Comparison of ENCODE assay signal across 21 mouse cellular contexts in the genomic region with DNA sequence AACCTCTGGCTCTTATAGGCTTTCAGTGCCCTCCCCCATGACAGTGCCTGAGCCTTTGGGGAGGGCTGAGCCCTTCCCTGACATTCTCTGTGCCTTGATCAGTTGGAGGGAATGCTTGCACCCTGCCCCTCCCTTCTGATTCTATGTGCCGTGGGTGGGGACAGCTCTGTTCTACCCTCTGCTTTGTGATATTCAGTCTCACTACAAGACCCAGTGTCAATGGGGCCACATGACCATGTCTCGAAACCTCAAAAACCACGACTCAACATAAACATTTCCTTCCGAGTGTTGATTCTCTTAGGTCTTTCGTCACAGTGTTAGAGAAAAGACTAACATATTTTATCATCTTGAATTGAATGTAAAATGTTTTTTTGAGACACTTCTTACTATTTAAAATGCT.
DNase-seq lines count a peak whose midpoint lies in the region; ATAC-seq lines count a peak whose summit lies in the region.
"Had no signal": no experiment of that assay in that cellular context is flagged by ENCODE, and none has a peak within 500 bp of the region (broad histone marks: within the 10 kb centered on the region; RNA-seq: fewer than 3 reads in every experiment).

No protein-coding gene starts in this region.

- no peak overlapping the region for H3K27ac ChIP-seq in forebrain, embryonic 11.5 days (ENCODE audit: low read depth, low read length)
- H3K27ac ChIP-seq in forebrain, embryonic 10.5 days: no peak overlapping the region
- H3K27ac ChIP-seq: embryonic facial prominence, embryonic 15.5 days; gastrocnemius, adult 2 months; limb, embryonic 12.5 days; liver, embryonic 12.5 days; macrophage had no signal

- no peak overlapping the region for H3K4me3 ChIP-seq in forebrain, embryonic 11.5 days (ENCODE audit: low read depth, low read length)
- no peak overlapping the region for H3K4me3 ChIP-seq in forebrain, embryonic 10.5 days
- H3K4me3 ChIP-seq: embryonic facial prominence, embryonic 15.5 days; gastrocnemius, adult 2 months; heart, embryonic 12.5 days; limb, embryonic 12.5 days; liver, embryonic 12.5 days had no signal

- no peak overlapping the region for H3K4me2 ChIP-seq in forebrain, embryonic 11.5 days (ENCODE audit: low read depth, low read length, severe bottlenecking)
- H3K4me2 ChIP-seq: embryonic facial prominence, embryonic 15.5 days; heart, embryonic 12.5 days; limb, embryonic 12.5 days; liver, embryonic 12.5 days; lung, embryonic 14.5 days had no signal

- no peak for ATAC-seq in forebrain, embryonic 11.5 days (replicated peaks; ENCODE audit: low FRiP score)
- ATAC-seq in activated CD4-positive, CD25-positive, alpha-beta regulatory T cell, adult 4 months: peak; percentile 40
- ATAC-seq: hindbrain, embryonic 16.5 days; liver, embryonic 12.5 days had no signal

- H3K4me1 ChIP-seq in forebrain, embryonic 11.5 days (replicated peaks; ENCODE audit: control insufficient read depth, insufficient read depth, low read length): no peaks in the 10 kb centered on the region
- H3K4me1 ChIP-seq in forebrain, embryonic 10.5 days: peaks cover 10% of the 10 kb centered on the region
- H3K4me1 ChIP-seq: heart, embryonic 12.5 days; liver, embryonic 12.5 days had no signal

- no peaks in the 10 kb centered on the region for H3K27me3 ChIP-seq in forebrain, embryonic 11.5 days (ENCODE audit: control insufficient read depth, insufficient read depth, low read length)
- H3K27me3 ChIP-seq in forebrain, embryonic 10.5 days (ENCODE audit: poor library complexity, severe bottlenecking): no peaks in the 10 kb centered on the region
- H3K27me3 ChIP-seq: heart, embryonic 12.5 days; limb, embryonic 12.5 days; liver, embryonic 12.5 days had no signal

- WGBS in forebrain, embryonic 11.5 days: 92% methylated on average over 5 of the region's 5 CpGs
- WGBS in forebrain, embryonic 10.5 days: 92% methylated on average over 5 of the region's 5 CpGs

- peak; percentile 20 for DNase-seq in forebrain, embryonic 11.5 days (ENCODE audit: low spot score)
- no peak for DNase-seq in forebrain, embryonic 10.5 days (ENCODE audit: extremely low spot score, low spot score)
- DNase-seq in thymus, postnatal 0 days (ENCODE audit: low spot score): peak; percentile 6
- DNase-seq in thymus, postnatal 4 days: no peak
- no peak for DNase-seq in gastrocnemius, adult 18-20 months (ENCODE audit: low spot score)
- DNase-seq in right cerebral cortex, postnatal 4 days: no peak
- DNase-seq: adrenal gland, postnatal 10 days; cerebellum, postnatal 10 days; gastrocnemius, adult 2 months; heart, postnatal 36 days; kidney, adult 11 months; lung, embryonic 14.5 days; midbrain, embryonic 14.5 days; right cerebral cortex, postnatal 25 days had no signal

- H3K9ac ChIP-seq in forebrain, embryonic 11.5 days (ENCODE audit: low read length): no peak overlapping the region
- H3K9ac ChIP-seq: embryonic facial prominence, embryonic 15.5 days; heart, embryonic 12.5 days; limb, embryonic 12.5 days; liver, embryonic 12.5 days; lung, embryonic 14.5 days had no signal

- no peaks in the 10 kb centered on the region for H3K36me3 ChIP-seq in forebrain, embryonic 11.5 days (ENCODE audit: control insufficient read depth, insufficient read depth, low read length)
- H3K36me3 ChIP-seq in forebrain, embryonic 10.5 days (replicated peaks): no peaks in the 10 kb centered on the region
- H3K36me3 ChIP-seq: embryonic facial prominence, embryonic 15.5 days; heart, embryonic 12.5 days; limb, embryonic 12.5 days; liver, embryonic 12.5 days had no signal

- H3K9me3 ChIP-seq in forebrain, embryonic 11.5 days (ENCODE audit: control insufficient read depth, low read length): no peaks in the 10 kb centered on the region; the same call in 1 of the 2 replicates
- no peaks in the 10 kb centered on the region for H3K9me3 ChIP-seq in forebrain, embryonic 10.5 days
- H3K9me3 ChIP-seq: embryonic facial prominence, embryonic 15.5 days; heart, embryonic 12.5 days; limb, embryonic 12.5 days; liver, embryonic 12.5 days had no signal

Comparison
In these comparisons a context has a peak if more than half of its experiments do, and no peak if none do; other contexts are left out.
1. DNase-seq: peak in forebrain, embryonic 11.5 days (single experiment) and thymus, postnatal 0 days (single experiment); none in forebrain, embryonic 10.5 days (single experiment), thymus, postnatal 4 days (single experiment), gastrocnemius, adult 18-20 months (single experiment) and right cerebral cortex, postnatal 4 days (single experiment).